Mouse (Mus musculus): Measurements from ENCODE around the gene Drg2.
A peak's percentile ranks its signal among the peaks of the same experiment; 100 is the strongest.
"Not testable (repeated sequence)": the region's sequence is repeated elsewhere in the genome, so short reads cannot be mapped to it uniquely, and the experiment has no call there.

Gene Drg2

GRCm38 (mm10) chr11:60454080-60454744 is at the start of gene Drg2:
Gene Drg2 (plus strand): TSS chr11:60454591.
- peak; percentile 87 to 93 for DNase-seq (ENCODE audit: low spot score in 2 of 2)

GRCm38 (mm10) chr11:60406606-60407005 is 47.8 kb upstream of the Drg2 start:
- no peak for DNase-seq (ENCODE audit: low spot score in 2 of 2)

GRCm38 (mm10) chr11:60412173-60412572 is 42.2 kb upstream of the Drg2 start:
- peak; percentile 54 to 78 for DNase-seq (ENCODE audit: low spot score in 2 of 2)

- no peak for DNase-seq (ENCODE audit: low spot score in 2 of 2)
Measured at GRCm38 (mm10) chr11:60412921-60413320, 41.5 kb upstream of the Drg2 start.

GRCm38 (mm10) chr11:60416590-60416962 is 37.8 kb upstream of the Drg2 start:
- DNase-seq (ENCODE audit: low spot score in 2 of 2) = no peak

GRCm38 (mm10) chr11:60416963-60417716 is 37.3 kb upstream of the Drg2 start, which contains the start of gene Gid4:
Gene Gid4 (plus strand): TSS chr11:60417145.
- DNase-seq (ENCODE audit: low spot score in 2 of 2) = peak; percentile 99

GRCm38 (mm10) chr11:60417717-60418472 is 36.5 kb upstream of the Drg2 start, which contains the start of gene Atpaf2:
Gene Atpaf2 (minus strand): TSS chr11:60418457.
- no peak for DNase-seq (ENCODE audit: low spot score in 2 of 2)

- peak in 1 of 2 experiments; percentile 27 for DNase-seq (ENCODE audit: low spot score in 2 of 2)
Measured at GRCm38 (mm10) chr11:60418473-60418803, 36.0 kb upstream of the Drg2 start.

GRCm38 (mm10) chr11:60422046-60422668 is 32.2 kb upstream of the Drg2 start:
- no peak for DNase-seq (ENCODE audit: low spot score in 2 of 2)

- no peak for DNase-seq (ENCODE audit: low spot score in 2 of 2)
Measured at GRCm38 (mm10) chr11:60423006-60423405, 31.4 kb upstream of the Drg2 start.

GRCm38 (mm10) chr11:60426417-60426816 is 28.0 kb upstream of the Drg2 start:
- no peak for DNase-seq (ENCODE audit: low spot score in 2 of 2)

- DNase-seq (ENCODE audit: low spot score in 2 of 2) = no peak
Measured at GRCm38 (mm10) chr11:60427628-60428027, 26.8 kb upstream of the Drg2 start.

- no peak for DNase-seq (ENCODE audit: low spot score in 2 of 2)
Measured at GRCm38 (mm10) chr11:60433501-60433900, 20.9 kb upstream of the Drg2 start.

- DNase-seq (ENCODE audit: low spot score in 2 of 2) = no peak
Measured at GRCm38 (mm10) chr11:60435133-60435532, 19.3 kb upstream of the Drg2 start.

GRCm38 (mm10) chr11:60436618-60437017 is 17.8 kb upstream of the Drg2 start:
- DNase-seq (ENCODE audit: low spot score in 2 of 2) = no peak

- DNase-seq (ENCODE audit: low spot score in 2 of 2) = not testable (repeated sequence)
Measured at GRCm38 (mm10) chr11:60439621-60440020, 14.8 kb upstream of the Drg2 start.

- DNase-seq (ENCODE audit: low spot score in 2 of 2) = no peak
Measured at GRCm38 (mm10) chr11:60440176-60440575, 14.2 kb upstream of the Drg2 start.

GRCm38 (mm10) chr11:60442896-60443295 is 11.5 kb upstream of the Drg2 start:
- DNase-seq (ENCODE audit: low spot score in 2 of 2) = no peak

- DNase-seq (ENCODE audit: low spot score in 2 of 2) = no peak
Measured at GRCm38 (mm10) chr11:60444007-60444406, 10.4 kb upstream of the Drg2 start.

- DNase-seq (ENCODE audit: low spot score in 2 of 2) = no peak
Measured at GRCm38 (mm10) chr11:60454745-60455087, 325 bp downstream of the Drg2 start.

GRCm38 (mm10) chr11:60457973-60458372 is 3.6 kb downstream of the Drg2 start:
- no peak for DNase-seq (ENCODE audit: low spot score in 2 of 2)

GRCm38 (mm10) chr11:60465943-60466380 is 11.6 kb downstream of the Drg2 start:
- DNase-seq (ENCODE audit: low spot score in 2 of 2) = peak; percentile 55 to 79
